Mouse (Mus musculus): ENCODE data around the gene Sdk2.

DNA sequence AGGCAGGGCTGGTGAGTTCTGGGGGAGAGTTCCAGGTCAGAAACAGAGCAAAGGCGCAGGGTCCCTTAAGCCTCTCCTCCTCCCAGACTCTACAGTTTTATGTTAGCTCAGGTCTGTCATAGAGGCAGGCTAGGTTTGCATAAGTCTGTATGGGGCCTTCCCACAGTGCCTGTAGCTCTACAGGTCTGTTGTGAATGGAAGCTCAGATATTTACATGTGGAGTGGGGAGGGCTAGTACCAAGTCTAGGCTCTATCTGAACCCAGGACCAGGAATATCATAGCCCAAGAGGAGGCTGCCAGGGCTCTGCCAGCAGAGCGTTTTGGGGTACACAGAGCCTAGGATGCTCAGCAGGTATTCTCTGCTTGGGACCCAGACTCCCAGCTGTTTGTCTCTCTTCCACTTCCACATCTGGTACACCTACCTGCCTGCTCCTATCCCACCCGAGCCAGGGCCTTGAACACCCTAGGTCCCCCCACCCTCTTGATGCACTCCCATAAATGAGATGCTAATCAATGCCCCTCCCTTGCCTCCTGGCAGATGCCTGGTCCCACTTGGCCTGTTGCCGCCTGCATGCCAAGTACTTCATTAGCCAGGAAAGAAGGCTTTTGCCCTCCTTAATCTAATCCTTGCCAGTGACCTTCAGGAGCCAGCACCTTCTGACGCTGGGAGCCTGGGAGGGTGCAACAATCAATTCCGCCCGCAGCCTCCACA lies 115.8 kb downstream of the Sdk2 start:
- TF ChIP-seq CTCF (IDR thresholded peaks at IDR 0.05; ENCODE audit: low read depth, low read length) (no peak), GATA1 (IDR thresholded peaks at IDR 0.05; ENCODE audit: borderline replicate concordance, low read length) (no peak), TAL1 (conservative IDR thresholded peaks at IDR 0.05; ENCODE audit: low read depth, low read length) (no peak), GATA2 (IDR thresholded peaks at IDR 0.05; ENCODE audit: borderline replicate concordance, low read depth, low read length) (no peak)

Data from G1E (cell line).